Mouse (Mus musculus): ENCODE results near the gene Gm27179. TPM values are rescaled to one million over a fixed set of nuclear protein-coding genes. Genes with fewer than 3 reads are reported as not detected.

The Gm27179 gene
- not detected in 2 replicates for polyA plus RNA-seq (2012; rRNA removed)

DNA sequence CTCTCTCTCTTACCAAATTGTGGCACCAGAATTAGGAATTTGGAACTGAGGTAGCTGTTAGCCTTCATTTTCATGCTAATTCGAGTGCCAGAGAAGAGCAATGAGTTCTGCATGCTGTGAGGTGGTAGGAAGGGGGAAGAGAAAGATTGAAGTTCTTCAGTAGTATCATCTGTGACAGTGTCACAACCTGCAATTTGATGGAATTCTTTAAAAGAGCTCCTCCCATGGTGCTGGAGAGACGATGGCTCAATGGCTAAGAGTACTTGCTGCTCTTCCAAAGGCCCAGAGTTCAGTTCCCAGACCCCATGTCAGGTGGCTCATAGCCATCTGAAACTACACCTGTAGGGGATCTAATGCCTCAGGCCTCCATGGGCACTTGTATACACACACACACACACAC, at the start of gene Gm27179:
Gene Gm27179, minus strand, starts transcription at position 101 of the 400 bp plus-strand sequence.

GRCm38 (mm10) chr14:69555110-69555831, 42.9 kb upstream of the Gm27179 start, which contains the start of gene Entpd4b:
Gene Entpd4b (plus strand): TSS chr14:69555424.

GRCm38 (mm10) chr14:69503174-69503573, 9.2 kb downstream of the Gm27179 start, which contains the start of gene Gm16867:
Gene Gm16867 (minus strand): TSS chr14:69503362.

Other genes with a start within 250 kb of the Gm27179 start
- gene Synb, start 218.2 kb downstream of the Gm27179 start, polyA plus RNA-seq (2012; rRNA removed), result 0.02 TPM in 2 replicates
- gene Gm16867, start 9.2 kb downstream of the Gm27179 start, polyA plus RNA-seq (2012; rRNA removed), result 0.16 and 3.2 TPM in 2 replicates
- gene Entpd4b, start 42.9 kb upstream of the Gm27179 start, polyA plus RNA-seq (2012; rRNA removed), result 6.0 and 8.3 TPM in 2 replicates